Mouse (Mus musculus): Measurements from ENCODE around the gene Krtap4-7. TPM values are rescaled to one million over a fixed set of nuclear protein-coding genes. Genes with fewer than 3 reads are reported as not detected.
"Not testable (repeated sequence)": the region's sequence is repeated elsewhere in the genome, so short reads cannot be mapped to it uniquely, and the experiment has no call there.

Gene Krtap4-7
- not detected in 2 replicates for polyA plus RNA-seq (2014; fragmentation: Nextera tagmentation; extraction: Ambion mirVana)

- not testable (repeated sequence) for H3K36me3 ChIP-seq (ENCODE audit: control insufficient read depth, insufficient read depth, low read length); H3K9me3 ChIP-seq (ENCODE audit: control insufficient read depth, low read length); ATAC-seq (ENCODE audit: low FRiP score, low TSS enrichment); H3K4me1 ChIP-seq (ENCODE audit: control insufficient read depth, insufficient read depth, low read length); H3K27ac ChIP-seq (replicated peaks; ENCODE audit: low read depth, low read length); DNase-seq; H3K27me3 ChIP-seq (ENCODE audit: control insufficient read depth, insufficient read depth, low read length); H3K9ac ChIP-seq (replicated peaks; ENCODE audit: low read length); H3K4me3 ChIP-seq (replicated peaks; ENCODE audit: low read depth, low read length); H3K4me2 ChIP-seq (ENCODE audit: low read length)
- 84% methylated on average over 9 of the region's 9 CpGs for WGBS
Measured at GRCm38 (mm10) chr11:99643635-99644139, at the start of gene Krtap4-7. Gene Krtap4-7, minus strand, starts transcription at chr11:99644089.

- Histone ChIP-seq H3K9me3 (ENCODE audit: control insufficient read depth, low read length) (no peaks in the 10 kb centered on the region), H3K36me3 (ENCODE audit: control insufficient read depth, insufficient read depth, low read length) (no peaks in the 10 kb centered on the region), H3K9ac (replicated peaks; ENCODE audit: low read length) (no peak within 1 kb of the TSS), H3K27me3 (ENCODE audit: control insufficient read depth, insufficient read depth, low read length) (no peaks in the 10 kb centered on the region), H3K4me2 (ENCODE audit: low read length) (no peak within 1 kb of the TSS), H3K4me1 (ENCODE audit: control insufficient read depth, insufficient read depth, low read length) (no peaks in the 10 kb centered on the region), H3K4me3 (replicated peaks; ENCODE audit: low read depth, low read length) (no peak within 1 kb of the TSS), H3K27ac (replicated peaks; ENCODE audit: low read depth, low read length) (no peak within 1 kb of the TSS)
- ATAC-seq (ENCODE audit: low FRiP score, low TSS enrichment): no peak
- DNase-seq: no peak
- 93% methylated on average over 1 of the region's 1 CpGs for WGBS
Measured at GRCm38 (mm10) chr11:99690463-99690862, 46.6 kb upstream of the Krtap4-7 start, which contains the start of gene Gm14190. Gene Gm14190, minus strand, starts transcription at chr11:99690740.

GRCm38 (mm10) chr11:99685235-99685634 lies 41.3 kb upstream of the Krtap4-7 start:
- WGBS: 86% methylated on average over 1 of the region's 1 CpGs
- ATAC-seq (ENCODE audit: low FRiP score, low TSS enrichment); H3K9me3 ChIP-seq (ENCODE audit: control insufficient read depth, low read length); H3K27ac ChIP-seq (replicated peaks; ENCODE audit: low read depth, low read length); H3K4me1 ChIP-seq (ENCODE audit: control insufficient read depth, insufficient read depth, low read length); H3K9ac ChIP-seq (replicated peaks; ENCODE audit: low read length); H3K27me3 ChIP-seq (ENCODE audit: control insufficient read depth, insufficient read depth, low read length); H3K4me2 ChIP-seq (ENCODE audit: low read length); H3K4me3 ChIP-seq (replicated peaks; ENCODE audit: low read depth, low read length); H3K36me3 ChIP-seq (ENCODE audit: control insufficient read depth, insufficient read depth, low read length); DNase-seq: not testable (repeated sequence)

- no peaks in the 10 kb centered on the region for H3K9me3 ChIP-seq (ENCODE audit: control insufficient read depth, low read length)
Measured at GRCm38 (mm10) chr11:99683481-99683880, 39.6 kb upstream of the Krtap4-7 start.

GRCm38 (mm10) chr11:99665860-99666259 lies 22.0 kb upstream of the Krtap4-7 start, which contains the start of gene Krtap4-6:
Gene Krtap4-6, minus strand, starts transcription at chr11:99665960.
- Histone ChIP-seq H3K9me3 (ENCODE audit: control insufficient read depth, low read length) (no peaks in the 10 kb centered on the region), H3K4me2 (ENCODE audit: low read length) (no peak within 1 kb of the TSS), H3K4me1 (ENCODE audit: control insufficient read depth, insufficient read depth, low read length) (no peaks in the 10 kb centered on the region), H3K9ac (replicated peaks; ENCODE audit: low read length) (no peak within 1 kb of the TSS), H3K27me3 (ENCODE audit: control insufficient read depth, insufficient read depth, low read length) (no peaks in the 10 kb centered on the region), H3K36me3 (ENCODE audit: control insufficient read depth, insufficient read depth, low read length) (no peaks in the 10 kb centered on the region), H3K4me3 (replicated peaks; ENCODE audit: low read depth, low read length) (no peak within 1 kb of the TSS), H3K27ac (replicated peaks; ENCODE audit: low read depth, low read length) (no peak within 1 kb of the TSS)
- DNase-seq (no peak), ATAC-seq (ENCODE audit: low FRiP score, low TSS enrichment) (no peak)

More at GRCm38 (mm10) chr11:99683481-99683880, 39.6 kb upstream of the Krtap4-7 start:
- DNase-seq (no peak), ATAC-seq (ENCODE audit: low FRiP score, low TSS enrichment) (no peak)
- no peaks in the 10 kb centered on the region for H3K27me3 ChIP-seq (ENCODE audit: control insufficient read depth, insufficient read depth, low read length)
- WGBS: 91% methylated on average over 2 of the region's 2 CpGs
- H3K4me2 ChIP-seq (ENCODE audit: low read length): no peak overlapping the region
- H3K9ac ChIP-seq (replicated peaks; ENCODE audit: low read length): no peak overlapping the region
- no peak overlapping the region for H3K27ac ChIP-seq (replicated peaks; ENCODE audit: low read depth, low read length)
- H3K4me3 ChIP-seq (replicated peaks; ENCODE audit: low read depth, low read length): no peak overlapping the region
- H3K4me1 ChIP-seq (ENCODE audit: control insufficient read depth, insufficient read depth, low read length): no peaks in the 10 kb centered on the region
- H3K36me3 ChIP-seq (ENCODE audit: control insufficient read depth, insufficient read depth, low read length): no peaks in the 10 kb centered on the region

GRCm38 (mm10) chr11:99662802-99663201 lies 18.9 kb upstream of the Krtap4-7 start:
- no peak for DNase-seq
- Histone ChIP-seq H3K9me3 (ENCODE audit: control insufficient read depth, low read length) (no peaks in the 10 kb centered on the region), H3K27ac (replicated peaks; ENCODE audit: low read depth, low read length) (no peak overlapping the region), H3K4me1 (ENCODE audit: control insufficient read depth, insufficient read depth, low read length) (no peaks in the 10 kb centered on the region), H3K27me3 (ENCODE audit: control insufficient read depth, insufficient read depth, low read length) (no peaks in the 10 kb centered on the region), H3K36me3 (ENCODE audit: control insufficient read depth, insufficient read depth, low read length) (no peaks in the 10 kb centered on the region), H3K4me2 (ENCODE audit: low read length) (no peak overlapping the region), H3K9ac (replicated peaks; ENCODE audit: low read length) (no peak overlapping the region), H3K4me3 (replicated peaks; ENCODE audit: low read depth, low read length) (no peak overlapping the region)
- WGBS: 90% methylated on average over 10 of the region's 10 CpGs
- ATAC-seq (ENCODE audit: low FRiP score, low TSS enrichment): no peak

GRCm38 (mm10) chr11:99659256-99659655 lies 15.4 kb upstream of the Krtap4-7 start:
- Histone ChIP-seq H3K27ac (replicated peaks; ENCODE audit: low read depth, low read length) (no peak overlapping the region), H3K4me2 (ENCODE audit: low read length) (no peak overlapping the region), H3K9ac (replicated peaks; ENCODE audit: low read length) (no peak overlapping the region), H3K36me3 (ENCODE audit: control insufficient read depth, insufficient read depth, low read length) (no peaks in the 10 kb centered on the region), H3K27me3 (ENCODE audit: control insufficient read depth, insufficient read depth, low read length) (no peaks in the 10 kb centered on the region), H3K9me3 (ENCODE audit: control insufficient read depth, low read length) (no peaks in the 10 kb centered on the region), H3K4me1 (ENCODE audit: control insufficient read depth, insufficient read depth, low read length) (no peaks in the 10 kb centered on the region), H3K4me3 (replicated peaks; ENCODE audit: low read depth, low read length) (no peak overlapping the region)
- 89% methylated on average over 4 of the region's 4 CpGs for WGBS
- ATAC-seq (ENCODE audit: low FRiP score, low TSS enrichment) (no peak), DNase-seq (no peak)

- H3K27me3 ChIP-seq (ENCODE audit: control insufficient read depth, insufficient read depth, low read length); H3K36me3 ChIP-seq (ENCODE audit: control insufficient read depth, insufficient read depth, low read length); ATAC-seq (ENCODE audit: low FRiP score, low TSS enrichment); H3K4me1 ChIP-seq (ENCODE audit: control insufficient read depth, insufficient read depth, low read length); H3K4me3 ChIP-seq (replicated peaks; ENCODE audit: low read depth, low read length); H3K9me3 ChIP-seq (ENCODE audit: control insufficient read depth, low read length); H3K4me2 ChIP-seq (ENCODE audit: low read length); H3K27ac ChIP-seq (replicated peaks; ENCODE audit: low read depth, low read length); H3K9ac ChIP-seq (replicated peaks; ENCODE audit: low read length); DNase-seq: not testable (repeated sequence)
- whole genome bisulfite sequencing: 72% methylated on average over 10 of the region's 10 CpGs
Measured at GRCm38 (mm10) chr11:99658467-99659010, 14.7 kb upstream of the Krtap4-7 start, which contains the start of gene Gm11563. Gene Gm11563, minus strand, starts transcription at chr11:99658960.

- 58% methylated on average over 5 of the region's 5 CpGs for WGBS
Measured at GRCm38 (mm10) chr11:99657051-99657450, 13.2 kb upstream of the Krtap4-7 start.

More at GRCm38 (mm10) chr11:99657051-99657450, 13.2 kb upstream of the Krtap4-7 start:
- no peak overlapping the region for H3K4me3 ChIP-seq (replicated peaks; ENCODE audit: low read depth, low read length)
- no peak overlapping the region for H3K4me2 ChIP-seq (ENCODE audit: low read length)
- no peak overlapping the region for H3K9ac ChIP-seq (replicated peaks; ENCODE audit: low read length)
- H3K27ac ChIP-seq (replicated peaks; ENCODE audit: low read depth, low read length): no peak overlapping the region
- ATAC-seq (ENCODE audit: low FRiP score, low TSS enrichment) (no peak), DNase-seq (no peak)
- no peaks in the 10 kb centered on the region for H3K9me3 ChIP-seq (ENCODE audit: control insufficient read depth, low read length)
- H3K4me1 ChIP-seq (ENCODE audit: control insufficient read depth, insufficient read depth, low read length): no peaks in the 10 kb centered on the region
- H3K27me3 ChIP-seq (ENCODE audit: control insufficient read depth, insufficient read depth, low read length): no peaks in the 10 kb centered on the region
- H3K36me3 ChIP-seq (ENCODE audit: control insufficient read depth, insufficient read depth, low read length): no peaks in the 10 kb centered on the region

Data from midbrain, embryonic 14.5 days (tissue).